Mouse (Mus musculus) heart, embryonic 16.5 days (tissue): Measurements from ENCODE around the gene Atp8b4. TPM values are rescaled to one million over a fixed set of nuclear protein-coding genes. Genes with fewer than 3 reads are reported as not detected.

Source experiments
- ATAC-seq: fragments of 200-750 bp; cut with Nextera tagmentation; replicated peaks from 2 replicates; pipeline ENCODE4 v1.8.0; 2017; ENCODE audit warnings: moderate number of reproducible peaks; ENCODE audit not compliant: insufficient read depth, low FRiP score; ENCODE audit errors: extremely low read depth
- H3K27ac ChIP-seq: fragments of 300-500 bp; sonication (generic); 2 replicates; pipeline ENCODE4 v1.5.1; 2014; ENCODE audit warnings: mild to moderate bottlenecking, low read length, control low read depth, moderate library complexity
- H3K27me3 ChIP-seq: fragments of 300-500 bp; sonication (generic); 2 replicates; pipeline ENCODE4 v1.6.1; 2014; ENCODE audit warnings: low read length, mixed read lengths; ENCODE audit not compliant: control insufficient read depth, insufficient read depth
- H3K36me3 ChIP-seq: fragments of 300-500 bp; sonication (generic); 2 replicates; pipeline ENCODE4 v1.6.1; 2014; ENCODE audit not compliant: control insufficient read depth, insufficient read depth
- H3K4me1 ChIP-seq: fragments of 300-500 bp; sonication (generic); 2 replicates; pipeline ENCODE4 v1.6.1; 2014; ENCODE audit warnings: low read length, mixed read lengths; ENCODE audit not compliant: control insufficient read depth, insufficient read depth
- H3K4me2 ChIP-seq: fragments of 300-500 bp; sonication (generic); 2 replicates; pipeline ENCODE4 v1.6.1; 2014; ENCODE audit warnings: low read depth, mild to moderate bottlenecking, control low read depth, low read length
- H3K4me3 ChIP-seq: fragments of 300-500 bp; sonication (generic); 2 replicates; pipeline ENCODE4 v1.5.1; 2014; ENCODE audit warnings: mild to moderate bottlenecking, control low read depth, low read length
- H3K9ac ChIP-seq: fragments of 300-500 bp; sonication (generic); 2 replicates; pipeline ENCODE4 v1.6.1; 2014; ENCODE audit warnings: low read length, control low read depth
- H3K9me3 ChIP-seq: fragments of 300-500 bp; sonication (generic); replicated peaks from 2 replicates; pipeline ENCODE4 v1.6.1; 2016; ENCODE audit warnings: low read length; ENCODE audit not compliant: control insufficient read depth
- WGBS: fragments of 180-500 bp; shearing (Covaris S2); extraction: QIAGEN DNeasy Blood & Tissue Kit; methylation state at CpG from one replicate; pipeline ENCODE4 v1.1.7; 2014; 5-methylcytosine and 5-hydroxymethylcytosine counted together
- polyA plus RNA-seq: library from polyadenylated mRNA; unstranded; fragments of >200 nt; fragmentation: Nextera tagmentation; extraction: Ambion mirVana; gene quantifications from 2 replicates; pipeline ENCODE4 v1.2.1, GENCODE M21; 2015

Gene Atp8b4
- 1.1 and 2.0 TPM in 2 replicates for polyA plus RNA-seq

DNA sequence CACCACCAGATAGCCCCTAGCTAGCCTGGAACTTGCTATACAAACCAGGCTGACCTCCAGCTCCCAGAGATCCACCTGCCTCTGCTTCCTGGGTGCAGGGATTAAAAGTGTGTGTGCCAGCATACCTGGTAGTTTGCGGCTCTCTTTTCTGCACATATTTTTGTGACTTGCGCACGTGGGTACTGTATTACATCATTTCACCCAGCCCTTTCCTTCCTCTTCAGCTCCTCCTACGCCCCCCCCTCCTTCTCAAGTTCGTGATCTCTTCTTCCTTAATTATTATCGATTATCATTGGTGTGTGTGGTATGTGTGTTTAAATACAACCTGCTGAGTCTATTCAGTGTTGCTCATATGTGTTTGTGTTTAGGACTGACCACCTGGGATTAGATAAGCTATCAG is at the start of gene Atp8b4:
Gene Atp8b4, minus strand, starts transcription at position 154 of the 400 bp plus-strand sequence.
- H3K27ac ChIP-seq = no peak within 1 kb of the TSS
- H3K4me1 ChIP-seq = peaks cover 2% of the 10 kb centered on the region; the same call in 1 of the 2 replicates
- H3K4me3 ChIP-seq = peak within 1 kb of the TSS; percentile 15; the same call in 1 of the 2 replicates
- WGBS = 81% methylated on average over 6 of the region's 6 CpGs
- no peaks in the 10 kb centered on the region for H3K36me3 ChIP-seq
- no peaks in the 10 kb centered on the region for H3K9me3 ChIP-seq
- H3K9ac ChIP-seq = no peak within 1 kb of the TSS
- H3K27me3 ChIP-seq = no peaks in the 10 kb centered on the region
- no peak for ATAC-seq
- H3K4me2 ChIP-seq = no peak within 1 kb of the TSS

GRCm38 (mm10) chr2:126549681-126550080 is 49.2 kb upstream of the Atp8b4 start:
- WGBS = 78% methylated on average over 7 of the region's 7 CpGs
- Histone ChIP-seq H3K4me1 (peaks cover 7% of the 10 kb centered on the region), H3K36me3 (no peaks in the 10 kb centered on the region), H3K27ac (no peak overlapping the region), H3K9me3 (no peaks in the 10 kb centered on the region), H3K9ac (no peak overlapping the region), H3K4me3 (no peak overlapping the region), H3K27me3 (peaks cover 31% of the 10 kb centered on the region), H3K4me2 (no peak overlapping the region)
- ATAC-seq = no peak

DNA sequence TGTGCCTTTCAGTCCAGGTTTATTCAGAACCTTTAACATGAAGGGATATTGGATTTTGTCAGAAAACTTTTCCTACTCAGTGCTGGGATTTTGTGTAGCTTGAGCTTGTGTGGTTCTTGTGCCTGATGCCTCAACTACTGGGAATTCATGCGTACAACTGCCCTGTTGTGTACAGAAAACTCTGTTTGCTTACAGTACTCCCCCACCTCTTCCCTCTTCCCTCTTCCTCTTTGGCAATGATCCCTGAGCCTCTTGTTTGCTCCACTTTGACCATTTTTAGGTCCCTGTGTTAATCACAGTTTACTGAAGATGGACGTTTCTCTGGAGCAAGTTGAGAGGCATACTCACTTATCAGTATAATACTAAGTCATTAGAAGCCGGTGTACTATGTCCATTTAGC is 45.9 kb upstream of the Atp8b4 start:
- 64% methylated on average over 3 of the region's 3 CpGs for WGBS
- H3K4me1 ChIP-seq = no peaks in the 10 kb centered on the region

GRCm38 (mm10) chr2:126545297-126545696 is 44.8 kb upstream of the Atp8b4 start:
- no peak for ATAC-seq
- no peaks in the 10 kb centered on the region for H3K9me3 ChIP-seq
- WGBS = 60% methylated on average over 5 of the region's 5 CpGs

More for the DNA sequence above, 45.9 kb upstream of the Atp8b4 start:
- H3K27me3 ChIP-seq = peaks cover 7% of the 10 kb centered on the region; the same call in 1 of the 2 replicates
- ATAC-seq = no peak
- H3K36me3 ChIP-seq = no peaks in the 10 kb centered on the region
- no peak overlapping the region for H3K9ac ChIP-seq
- no peak overlapping the region for H3K27ac ChIP-seq
- no peak overlapping the region for H3K4me2 ChIP-seq
- H3K4me3 ChIP-seq = no peak overlapping the region
- no peaks in the 10 kb centered on the region for H3K9me3 ChIP-seq

GRCm38 (mm10) chr2:126542211-126542610 is 41.7 kb upstream of the Atp8b4 start:
- Histone ChIP-seq H3K4me3 (no peak overlapping the region), H3K4me2 (no peak overlapping the region), H3K9me3 (no peaks in the 10 kb centered on the region), H3K36me3 (no peaks in the 10 kb centered on the region), H3K4me1 (peaks cover 4% of the 10 kb centered on the region), H3K27ac (no peak overlapping the region), H3K9ac (no peak overlapping the region), H3K27me3 (no peaks in the 10 kb centered on the region)
- ATAC-seq = no peak
- 86% methylated on average over 5 of the region's 5 CpGs for WGBS

More at GRCm38 (mm10) chr2:126545297-126545696, 44.8 kb upstream of the Atp8b4 start:
- H3K4me2 ChIP-seq = no peak overlapping the region
- peaks cover 4% of the 10 kb centered on the region for H3K4me1 ChIP-seq
- no peak overlapping the region for H3K27ac ChIP-seq
- H3K36me3 ChIP-seq = no peaks in the 10 kb centered on the region
- H3K27me3 ChIP-seq = no peaks in the 10 kb centered on the region
- no peak overlapping the region for H3K9ac ChIP-seq
- no peak overlapping the region for H3K4me3 ChIP-seq

GRCm38 (mm10) chr2:126540390-126540925 is 40.0 kb upstream of the Atp8b4 start:
- H3K9me3 ChIP-seq = no peaks in the 10 kb centered on the region
- WGBS = 64% methylated on average over 6 of the region's 6 CpGs
- no peak overlapping the region for H3K4me2 ChIP-seq
- H3K36me3 ChIP-seq = no peaks in the 10 kb centered on the region
- H3K4me3 ChIP-seq = no peak overlapping the region
- H3K27ac ChIP-seq = 0 out of 2 replicates have a peak overlapping the region, but pooled peaks have one; percentile 19
- ATAC-seq = no peak
- H3K9ac ChIP-seq = no peak overlapping the region
- H3K4me1 ChIP-seq = peaks cover 4% of the 10 kb centered on the region
- H3K27me3 ChIP-seq = no peaks in the 10 kb centered on the region

DNA sequence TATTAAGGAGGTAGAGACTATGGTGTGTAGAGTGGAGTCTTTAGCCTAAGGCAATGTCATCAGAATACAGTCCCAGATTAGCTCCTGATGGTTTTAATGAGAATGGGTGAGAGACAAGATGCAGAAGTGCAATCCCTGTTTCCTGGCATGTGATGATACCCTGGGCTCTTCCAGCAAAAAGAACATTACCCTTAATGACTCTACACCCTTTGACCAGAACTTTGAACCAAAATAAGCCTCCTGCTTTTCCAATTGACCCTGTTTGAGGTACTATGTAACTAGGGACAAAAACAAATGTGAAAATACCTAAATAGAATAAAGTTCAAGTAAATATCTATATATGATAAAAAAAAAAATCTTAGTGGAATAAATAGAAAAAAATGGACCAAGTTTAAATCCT is 37.2 kb upstream of the Atp8b4 start:
- H3K27me3 ChIP-seq = no peaks in the 10 kb centered on the region
- no peak overlapping the region for H3K4me2 ChIP-seq
- H3K36me3 ChIP-seq = no peaks in the 10 kb centered on the region
- no peak overlapping the region for H3K27ac ChIP-seq
- no peak overlapping the region for H3K9ac ChIP-seq
- no peak overlapping the region for H3K4me3 ChIP-seq
- no peaks in the 10 kb centered on the region; the same call in 1 of the 2 replicates for H3K9me3 ChIP-seq
- peaks cover 4% of the 10 kb centered on the region for H3K4me1 ChIP-seq
- ATAC-seq = no peak

DNA sequence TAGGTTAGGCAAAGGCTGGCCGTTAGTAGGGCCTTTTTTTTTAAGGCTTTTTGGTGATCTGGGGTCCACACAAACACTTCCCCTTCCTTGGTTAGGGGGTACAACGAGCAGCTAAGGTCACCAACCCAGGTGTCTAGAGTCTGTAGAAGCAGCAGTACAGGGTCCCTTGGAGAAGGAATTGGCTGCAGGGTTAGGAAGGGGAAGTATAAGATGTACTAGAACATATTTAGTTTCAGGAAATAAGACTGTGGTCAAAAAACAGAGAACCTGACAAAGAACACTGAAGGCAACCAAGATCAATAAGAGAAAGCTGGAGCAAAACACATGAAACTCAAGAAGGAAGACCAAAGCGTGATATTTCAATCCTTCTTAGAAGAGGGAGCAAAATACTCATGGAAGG is 30.1 kb upstream of the Atp8b4 start:
- H3K4me2 ChIP-seq = no peak overlapping the region
- 73% methylated on average over 3 of the region's 3 CpGs for WGBS
- no peaks in the 10 kb centered on the region for H3K36me3 ChIP-seq
- ATAC-seq = no peak
- no peaks in the 10 kb centered on the region; the same call in 1 of the 2 replicates for H3K9me3 ChIP-seq
- H3K27me3 ChIP-seq = no peaks in the 10 kb centered on the region
- no peak overlapping the region for H3K27ac ChIP-seq
- H3K4me3 ChIP-seq = no peak overlapping the region
- no peaks in the 10 kb centered on the region for H3K4me1 ChIP-seq
- no peak overlapping the region for H3K9ac ChIP-seq

DNA sequence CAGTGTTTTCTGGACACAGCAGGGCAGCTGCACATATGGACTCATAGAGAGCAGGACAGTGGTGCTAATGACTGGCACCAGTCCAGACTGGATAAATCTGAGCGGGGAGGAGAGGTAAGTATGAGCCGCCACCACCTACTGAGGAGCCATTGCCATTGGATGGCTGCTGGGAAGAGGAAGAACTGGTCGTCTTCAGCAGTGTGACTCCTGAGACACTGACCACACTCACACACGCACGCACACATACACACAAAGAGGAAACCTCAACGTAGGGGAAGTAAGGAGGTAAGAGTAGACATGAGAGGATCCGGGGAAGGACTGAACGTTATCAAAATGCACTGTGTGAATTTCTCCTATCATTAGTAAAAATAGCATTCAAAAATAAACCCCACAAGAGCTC is 27.0 kb upstream of the Atp8b4 start:
- Histone ChIP-seq H3K27ac (no peak overlapping the region), H3K9ac (no peak overlapping the region), H3K4me2 (no peak overlapping the region), H3K27me3 (no peaks in the 10 kb centered on the region), H3K4me3 (no peak overlapping the region), H3K4me1 (no peaks in the 10 kb centered on the region), H3K36me3 (no peaks in the 10 kb centered on the region), H3K9me3 (no peaks in the 10 kb centered on the region)
- WGBS = 77% methylated on average over 8 of the region's 8 CpGs
- no peak for ATAC-seq
